Mouse (Mus musculus): ENCODE measurements at regions not wholly inside any gene's neighbourhood (a gene's known extent, or its start where the extent isn't known, plus 50 kb on each side); places are given as distances from the start of the nearest gene placed in this dataset.

DNA sequence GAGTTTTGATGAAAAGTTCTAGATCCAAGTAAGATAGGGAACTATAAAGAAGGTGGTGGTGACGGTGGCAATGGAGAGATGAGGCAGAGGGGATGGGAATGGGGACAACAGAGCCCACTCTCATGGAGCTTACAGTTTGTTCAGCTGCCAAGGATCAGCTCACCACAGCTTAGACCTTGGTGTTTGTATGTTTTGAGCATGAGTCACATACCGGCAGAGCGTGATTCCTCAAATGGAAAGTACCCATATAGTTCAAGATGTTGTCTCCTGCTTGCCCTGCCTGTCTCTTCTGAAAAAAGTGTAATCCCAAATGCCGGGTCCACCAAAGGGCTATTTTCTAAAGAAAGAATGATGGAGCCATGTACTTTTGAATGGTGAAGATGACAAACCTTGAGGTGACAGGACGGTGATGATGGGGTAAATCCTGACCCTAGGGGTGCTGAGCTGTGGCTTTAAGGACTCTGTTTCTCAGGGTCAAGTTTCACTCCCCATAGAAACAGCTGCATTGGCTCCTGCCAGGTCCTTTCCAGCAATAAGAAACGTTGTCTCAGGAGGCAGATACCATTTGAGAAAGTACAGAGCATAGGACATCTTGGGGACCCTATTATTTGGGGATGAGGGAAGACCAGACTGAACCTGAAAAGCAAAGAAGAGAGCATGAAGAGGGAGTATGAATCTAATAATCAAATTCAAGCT lies 62.8 kb upstream of the Akap6 start:
- Histone ChIP-seq H3K4me1 (replicated peaks; ENCODE audit: control insufficient read depth in 2 of 2, insufficient read depth in 2 of 2, low read length in 1 of 2) (no peaks in the 10 kb centered on the region), H3K4me3 (ENCODE audit: insufficient read depth in 1 of 2, low read depth in 2 of 2, low read length in 2 of 2) (no peak overlapping the region), H3K9ac (replicated peaks) (no peak overlapping the region), H3K36me3 (replicated peaks; ENCODE audit: control insufficient read depth, insufficient read depth, low read depth) (no peaks in the 10 kb centered on the region), H3K27ac (no peak overlapping the region), H3K27me3 (ENCODE audit: control insufficient read depth, insufficient read depth, low read length) (no peaks in the 10 kb centered on the region), H3K9me3 (ENCODE audit: control insufficient read depth, low read length) (no peaks in the 10 kb centered on the region), H3K4me2 (ENCODE audit: low read depth) (no peak overlapping the region)
- no peak for ATAC-seq (ENCODE audit: insufficient read depth)
- WGBS (ENCODE audit: insufficient replicate concordance) = 63% methylated on average over 6 of the region's 6 CpGs
- DNase-seq (ENCODE audit: low read depth in 3 of 3, low spot score in 3 of 3) = no peak
- TF ChIP-seq CTCF (IDR thresholded peaks at IDR 0.05; ENCODE audit: low read depth) (no peak), EP300 (IDR thresholded peaks at IDR 0.05; ENCODE audit: low read depth) (no peak)

DNA sequence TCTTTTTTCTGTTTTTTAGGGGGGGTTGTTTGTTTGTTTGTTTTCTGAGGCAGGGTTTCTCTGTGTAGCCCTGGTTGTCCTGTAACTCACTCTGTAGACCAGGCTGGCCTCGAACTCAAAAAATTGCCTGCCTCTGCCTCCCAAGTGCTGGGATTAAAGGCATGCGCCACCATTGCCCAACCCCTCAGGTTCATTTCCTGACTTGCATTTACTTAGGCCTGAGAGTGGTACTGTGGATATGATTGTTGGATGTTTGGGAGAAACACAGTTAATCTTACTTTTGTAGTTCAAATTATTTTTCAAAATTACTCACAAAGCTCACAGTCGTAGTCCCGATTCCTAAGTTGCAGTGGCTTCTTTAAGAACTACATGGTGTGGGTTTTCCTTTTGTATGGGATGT lies 62.3 kb upstream of the Akap6 start:
- WGBS (ENCODE audit: insufficient replicate concordance) = 78% methylated on average over 4 of the region's 4 CpGs
- Histone ChIP-seq H3K9me3 (ENCODE audit: control insufficient read depth, low read length) (no peaks in the 10 kb centered on the region), H3K4me1 (replicated peaks; ENCODE audit: control insufficient read depth in 2 of 2, insufficient read depth in 2 of 2, low read length in 1 of 2) (no peaks in the 10 kb centered on the region), H3K36me3 (replicated peaks; ENCODE audit: control insufficient read depth, insufficient read depth, low read depth) (no peaks in the 10 kb centered on the region), H3K9ac (replicated peaks) (no peak overlapping the region), H3K27ac (no peak overlapping the region), H3K27me3 (ENCODE audit: control insufficient read depth, insufficient read depth, low read length) (no peaks in the 10 kb centered on the region), H3K4me2 (ENCODE audit: low read depth) (no peak overlapping the region), H3K4me3 (ENCODE audit: insufficient read depth in 1 of 2, low read depth in 2 of 2, low read length in 2 of 2) (no peak overlapping the region)
- DNase-seq (ENCODE audit: low read depth in 3 of 3, low spot score in 3 of 3) (no peak), ATAC-seq (ENCODE audit: insufficient read depth) (no peak)
- TF ChIP-seq CTCF (IDR thresholded peaks at IDR 0.05; ENCODE audit: low read depth) = no peak
- no peak for TF ChIP-seq EP300 (IDR thresholded peaks at IDR 0.05; ENCODE audit: low read depth)

DNA sequence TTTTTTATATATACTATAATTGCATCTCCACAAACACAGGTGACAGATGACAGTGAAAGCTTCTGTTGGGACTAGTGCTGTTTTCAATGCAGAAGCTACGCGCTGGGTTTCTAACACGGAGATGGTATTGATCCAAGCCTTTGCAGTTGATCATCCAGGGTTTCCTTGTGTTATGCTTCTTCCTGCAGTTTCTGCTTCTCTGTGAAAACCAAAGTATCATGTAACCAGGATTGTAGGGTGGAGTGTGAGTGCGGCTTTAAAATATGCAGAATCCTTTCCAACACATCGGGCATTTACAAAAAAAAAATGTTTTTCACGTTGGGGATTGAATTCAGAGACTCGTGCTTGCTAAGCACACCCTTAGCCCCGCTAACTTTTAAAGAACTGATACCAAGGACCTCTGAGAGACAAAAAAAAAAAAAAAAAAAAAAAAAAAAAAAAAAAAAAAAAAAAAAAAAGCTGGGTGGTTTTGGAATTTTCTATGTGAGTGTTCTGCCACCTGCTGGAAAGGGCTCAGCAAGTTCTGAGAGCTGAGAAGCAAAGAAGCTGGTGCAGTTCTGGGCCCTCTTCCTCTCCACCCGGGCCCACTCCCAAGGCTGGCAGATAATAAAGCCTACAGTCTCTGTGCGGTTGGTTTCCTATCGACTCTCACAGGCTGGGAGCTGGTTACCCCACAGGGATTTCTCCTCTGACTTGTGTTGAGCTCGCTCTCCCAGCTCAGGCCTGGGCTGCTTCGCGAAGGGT lies 61.5 kb upstream of the Akap6 start:
- TF ChIP-seq EP300 (IDR thresholded peaks at IDR 0.05; ENCODE audit: low read depth) (no peak), CTCF (IDR thresholded peaks at IDR 0.05; ENCODE audit: low read depth) (peak; percentile 28)
- Histone ChIP-seq H3K9ac (replicated peaks) (no peak overlapping the region), H3K4me3 (ENCODE audit: insufficient read depth in 1 of 2, low read depth in 2 of 2, low read length in 2 of 2) (no peak overlapping the region), H3K36me3 (replicated peaks; ENCODE audit: control insufficient read depth, insufficient read depth, low read depth) (no peaks in the 10 kb centered on the region), H3K27ac (no peak overlapping the region), H3K27me3 (ENCODE audit: control insufficient read depth, insufficient read depth, low read length) (no peaks in the 10 kb centered on the region), H3K4me2 (ENCODE audit: low read depth) (no peak overlapping the region), H3K9me3 (ENCODE audit: control insufficient read depth, low read length) (no peaks in the 10 kb centered on the region), H3K4me1 (replicated peaks; ENCODE audit: control insufficient read depth in 2 of 2, insufficient read depth in 2 of 2, low read length in 1 of 2) (no peaks in the 10 kb centered on the region)
- no peak for ATAC-seq (ENCODE audit: insufficient read depth)
- 45% methylated on average over 14 of the region's 14 CpGs for WGBS (ENCODE audit: insufficient replicate concordance)
- no peak for DNase-seq (ENCODE audit: low read depth in 3 of 3, low spot score in 3 of 3)

DNA sequence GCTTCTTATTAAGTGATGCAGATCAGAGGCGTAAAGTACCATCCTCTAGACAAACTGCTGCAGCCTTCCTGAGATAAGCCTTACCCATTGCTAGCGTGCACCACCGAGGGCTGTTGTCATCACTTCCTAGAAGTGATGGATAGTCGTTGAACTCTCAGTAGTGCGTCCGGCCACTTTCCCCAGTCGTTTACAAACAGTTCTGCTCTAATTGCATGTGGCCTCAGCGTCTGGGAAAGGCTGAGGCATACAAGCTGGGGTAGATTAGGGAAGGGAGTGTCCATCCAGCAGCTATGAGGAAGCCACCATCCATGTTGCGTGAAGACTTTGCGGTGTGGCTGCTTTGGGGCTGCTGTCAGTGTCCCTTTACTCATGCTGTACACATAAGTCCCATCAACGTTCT lies 60.7 kb upstream of the Akap6 start:
- Histone ChIP-seq H3K4me2 (ENCODE audit: low read depth) (no peak overlapping the region), H3K27ac (no peak overlapping the region), H3K4me3 (ENCODE audit: insufficient read depth in 1 of 2, low read depth in 2 of 2, low read length in 2 of 2) (no peak overlapping the region), H3K9ac (replicated peaks) (no peak overlapping the region), H3K36me3 (replicated peaks; ENCODE audit: control insufficient read depth, insufficient read depth, low read depth) (no peaks in the 10 kb centered on the region), H3K27me3 (ENCODE audit: control insufficient read depth, insufficient read depth, low read length) (no peaks in the 10 kb centered on the region), H3K9me3 (ENCODE audit: control insufficient read depth, low read length) (no peaks in the 10 kb centered on the region), H3K4me1 (replicated peaks; ENCODE audit: control insufficient read depth in 2 of 2, insufficient read depth in 2 of 2, low read length in 1 of 2) (no peaks in the 10 kb centered on the region)
- no peak for DNase-seq (ENCODE audit: low read depth in 3 of 3, low spot score in 3 of 3)
- no peak for TF ChIP-seq CTCF (IDR thresholded peaks at IDR 0.05; ENCODE audit: low read depth)
- no peak for TF ChIP-seq EP300 (IDR thresholded peaks at IDR 0.05; ENCODE audit: low read depth)
- 29% methylated on average over 11 of the region's 11 CpGs for WGBS (ENCODE audit: insufficient replicate concordance)
- no peak for ATAC-seq (ENCODE audit: insufficient read depth)

DNA sequence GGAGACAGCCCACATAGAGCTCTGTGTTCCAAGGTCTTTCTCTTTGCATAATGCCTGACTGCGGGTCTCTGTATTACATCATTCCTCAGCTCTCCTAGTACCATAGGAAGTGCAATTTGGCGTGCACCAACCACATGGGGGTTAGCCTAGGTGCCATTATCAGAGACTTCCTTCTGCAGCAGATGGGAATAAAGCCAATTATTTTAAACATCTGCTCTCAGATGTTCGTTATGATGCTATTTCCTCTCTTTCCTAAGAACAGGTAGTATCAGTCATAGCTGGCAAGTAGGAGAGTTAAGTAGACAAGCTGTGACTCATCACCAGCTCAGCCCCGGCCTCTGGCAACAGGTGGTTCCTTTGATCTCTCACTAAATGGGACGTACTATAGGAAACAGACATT lies 55.1 kb upstream of the Akap6 start:
- Histone ChIP-seq H3K27ac (no peak overlapping the region), H3K9me3 (ENCODE audit: control insufficient read depth, low read length) (no peaks in the 10 kb centered on the region), H3K4me2 (ENCODE audit: low read depth) (no peak overlapping the region), H3K9ac (replicated peaks) (no peak overlapping the region), H3K4me3 (ENCODE audit: insufficient read depth in 1 of 2, low read depth in 2 of 2, low read length in 2 of 2) (no peak overlapping the region), H3K36me3 (replicated peaks; ENCODE audit: control insufficient read depth, insufficient read depth, low read depth) (no peaks in the 10 kb centered on the region), H3K4me1 (replicated peaks; ENCODE audit: control insufficient read depth in 2 of 2, insufficient read depth in 2 of 2, low read length in 1 of 2) (no peaks in the 10 kb centered on the region), H3K27me3 (ENCODE audit: control insufficient read depth, insufficient read depth, low read length) (no peaks in the 10 kb centered on the region)
- TF ChIP-seq EP300 (IDR thresholded peaks at IDR 0.05; ENCODE audit: low read depth) (no peak), CTCF (IDR thresholded peaks at IDR 0.05; ENCODE audit: low read depth) (no peak)
- DNase-seq (ENCODE audit: low read depth in 3 of 3, low spot score in 3 of 3) (no peak), ATAC-seq (ENCODE audit: insufficient read depth) (no peak)
- 23% methylated on average over 5 of the region's 5 CpGs for WGBS (ENCODE audit: insufficient replicate concordance)
